Mouse (Mus musculus): ENCODE data around the gene Ccdc39. TPM values are rescaled to one million over a fixed set of nuclear protein-coding genes. Genes with fewer than 3 reads are reported as not detected.

Gene Ccdc39
- polyA plus RNA-seq (2012) = not detected in 2 replicates

GRCm38 (mm10) chr3:33843801-33844632, at the start of gene Ccdc39:
Ccdc39 (minus strand) TSS chr3:33844310.

GRCm38 (mm10) chr3:33799617-33800512, 44.2 kb downstream of the Ccdc39 start, which contains the start of gene Ttc14:
Ttc14 (plus strand) TSS chr3:33799832.

Other genes starting within 250 kb of the Ccdc39 start
- gene Ttc14, start 44.5 kb downstream of the Ccdc39 start, polyA plus RNA-seq (2012) = 15.1 and 30.9 TPM in 2 replicates
- 16.1 and 21.1 TPM in 2 replicates for gene Fxr1, start 175.6 kb upstream of the Ccdc39 start, polyA plus RNA-seq (2012)
- gene Dnajc19, start 237.0 kb upstream of the Ccdc39 start, polyA plus RNA-seq (2012) = 29.6 and 31.5 TPM in 2 replicates